ENCODE assay signal across 1 mouse cellular context in the genomic region with DNA sequence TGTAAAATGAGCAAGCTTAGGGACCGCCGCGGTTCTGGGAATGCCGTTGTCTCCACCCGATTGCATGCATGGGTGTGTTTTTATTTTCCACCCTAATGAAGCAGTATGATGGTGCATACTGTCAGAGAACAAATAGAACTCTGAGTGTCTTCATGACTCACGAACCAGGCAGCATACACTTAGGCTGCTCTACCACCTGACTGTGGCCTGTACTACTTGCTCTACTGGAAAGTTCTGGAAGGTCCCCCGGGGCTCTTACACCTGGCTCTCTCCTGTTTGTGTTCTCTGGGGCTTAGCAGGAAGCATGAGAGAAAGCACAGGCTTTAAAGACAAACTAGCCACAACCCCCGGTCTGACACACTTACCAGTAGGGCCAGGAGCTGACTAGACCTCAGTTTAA.
A peak's percentile ranks its signal among the peaks of the same experiment; 100 is the strongest.
TF ChIP-seq lines count a peak whose summit lies in the region.

No protein-coding gene starts in this region.

TF ChIP-seq in CH12.LX, 34 proteins besides CTCF, POLR2A, EP300 and RAD21 (continued from another document):
- TF ChIP-seq TCF12 (IDR thresholded peaks at IDR 0.05; ENCODE audit: low read depth, low read length) (peak; percentile 56; the same call in 1 of the 2 replicates), BHLHE40 (IDR thresholded peaks at IDR 0.05; ENCODE audit: low read depth, low read length) (peak; percentile 52), SIN3A (IDR thresholded peaks at IDR 0.05; ENCODE audit: low read length) (peak; percentile 38; the same call in 1 of the 2 replicates), NRF1 (IDR thresholded peaks at IDR 0.05; ENCODE audit: low read depth, low read length) (no peak), ETS1 (conservative IDR thresholded peaks at IDR 0.05; ENCODE audit: low read depth, low read length) (peak; percentile 69), MAFK (IDR thresholded peaks at IDR 0.05; ENCODE audit: insufficient replicate concordance, low read length) (no peak), ZC3H11A (IDR thresholded peaks at IDR 0.05; ENCODE audit: low read depth, low read length) (no peak)
TF ChIP-seq in CH12.LX: peak in this region for 5.
